Mouse (Mus musculus) neutrophil, adult 83 days (primary cell): ENCODE data around the gene Vgll2. TPM values are rescaled to one million over a fixed set of nuclear protein-coding genes. Genes with fewer than 3 reads are reported as not detected.

Experiments
- total RNA-seq, 2 experiments: library from RNA; stranded (reverse); gene quantifications; one replicate each; pipeline ENCODE4 v1.2.4; 2023

Gene Vgll2
- total RNA-seq, result not detected

GRCm38 (mm10) chr10:52022413-52023212 is at the start of gene Vgll2:
Gene Vgll2, plus strand, starts transcription at chr10:52022502.

Other genes with a start within 250 kb of the Vgll2 start
- gene Ros1, start 172.7 kb downstream of the Vgll2 start, total RNA-seq, result not detected
- under 1 TPM; 0.48 to 0.77 TPM for gene Dcbld1, start 211.1 kb downstream of the Vgll2 start, total RNA-seq